Mouse (Mus musculus) MEL (cell line): ENCODE results near the gene Cyp21a1.

Experiments used
- ZKSCAN1 ChIP-seq: IDR thresholded peaks from 2 replicates; pipeline ENCODE4 v1.6.1; 2012; ENCODE audit warnings: low read depth, mild to moderate bottlenecking, inconsistent platforms, low read length, improper control_type of control experiment, moderate library complexity
- ZMIZ1 ChIP-seq: IDR thresholded peaks from 2 replicates; pipeline ENCODE4 v1.6.1; 2012; ENCODE audit warnings: low read depth, mild to moderate bottlenecking, inconsistent platforms, low read length, improper control_type of control experiment, moderate library complexity

- no peak for TF ChIP-seq ZMIZ1
- no peak for TF ChIP-seq ZKSCAN1
Observed at GRCm38 (mm10) chr17:34847615-34848014, 43.3 kb upstream of the Cyp21a1 start.
